Mouse (Mus musculus): ENCODE measurements at regions not wholly inside any gene's neighbourhood (a gene's known extent, or its start where the extent isn't known, plus 50 kb on each side); places are given as distances from the start of the nearest gene placed in this dataset.

GRCm38 (mm10) chr4:35413488-35413887, 187.5 kb upstream of the C9orf72 start:
- TF ChIP-seq CTCF (IDR thresholded peaks at IDR 0.05; ENCODE audit: low read depth): no peak
- TF ChIP-seq EP300 (IDR thresholded peaks at IDR 0.05; ENCODE audit: low read depth): no peak
